Mouse (Mus musculus): Measurements from ENCODE around the gene Macf1. TPM values are rescaled to one million over a fixed set of nuclear protein-coding genes. Genes with fewer than 3 reads are reported as not detected.

The Macf1 gene
- polyA plus RNA-seq, 1 experiment: 60.4 TPM

DNA sequence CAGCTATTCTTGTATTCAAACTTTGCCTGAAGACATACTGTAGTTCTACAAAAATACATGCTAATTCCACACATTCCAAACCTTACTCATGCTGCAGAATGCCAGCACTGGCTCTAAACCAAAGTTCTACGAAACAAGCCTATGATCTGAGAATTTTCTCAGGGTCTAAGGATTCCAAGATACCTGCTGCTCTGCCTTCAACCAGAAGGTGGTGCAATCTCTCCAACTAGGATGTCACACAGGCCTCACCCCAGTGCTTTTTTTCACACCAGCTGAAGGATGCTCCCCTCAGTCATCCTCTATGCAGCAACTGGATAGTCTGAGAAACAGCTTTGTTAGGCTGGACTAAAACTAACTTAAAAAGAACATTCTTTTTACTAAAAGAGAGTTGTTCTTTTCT is 148.9 kb downstream of the Macf1 start:
- Histone ChIP-seq H3K27me3 (ENCODE audit: control insufficient read depth, insufficient read depth, insufficient read length) (no peaks in the 10 kb centered on the region), H3K4me3 (ENCODE audit: insufficient read depth, poor library complexity, severe bottlenecking) (no peak overlapping the region)
- TF ChIP-seq USF1 (IDR thresholded peaks at IDR 0.05; ENCODE audit: low read depth) (no peak), CTCF (IDR thresholded peaks at IDR 0.05; ENCODE audit: control insufficient read depth, insufficient read depth, insufficient read length) (peak; percentile 59), FOSL1 (IDR thresholded peaks at IDR 0.05; ENCODE audit: insufficient read depth, low read length, poor library complexity, severe bottlenecking) (no peak)

DNA sequence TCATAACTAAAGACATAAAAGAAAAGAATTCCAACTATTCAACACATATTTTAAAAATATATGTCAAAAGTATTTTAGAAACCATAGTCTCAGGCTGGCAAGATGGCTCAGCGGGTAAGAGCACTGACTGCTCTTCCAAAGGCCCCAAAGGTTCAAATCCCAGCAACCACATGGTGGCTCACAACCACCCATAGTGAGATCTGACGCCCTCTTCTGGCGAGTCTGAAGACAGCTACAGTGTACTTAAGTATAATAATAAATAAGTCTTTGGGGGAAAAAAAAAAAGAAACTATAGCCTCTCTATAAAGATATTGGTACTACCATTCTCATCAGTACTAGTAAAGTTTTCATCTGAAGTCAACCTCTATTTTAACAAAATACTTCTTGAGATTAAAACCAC is 152.2 kb downstream of the Macf1 start:
- Histone ChIP-seq H3K36me3 (ENCODE audit: control insufficient read depth, insufficient read depth) (peaks cover 4% of the 10 kb centered on the region), H3K4me3 (ENCODE audit: insufficient read depth, poor library complexity, severe bottlenecking) (no peak overlapping the region), H3K79me2 (ENCODE audit: control insufficient read depth, insufficient read depth) (peaks cover 9% of the 10 kb centered on the region), H3K79me3 (ENCODE audit: low read depth) (peaks cover 2% of the 10 kb centered on the region), H3K27me3 (ENCODE audit: control insufficient read depth, insufficient read depth, insufficient read length) (no peaks in the 10 kb centered on the region), H3ac (ENCODE audit: control insufficient read depth, insufficient read length, low read depth) (no peak overlapping the region)
- TF ChIP-seq CEBPB (IDR thresholded peaks at IDR 0.05; ENCODE audit: low read depth) (no peak), FOSL1 (IDR thresholded peaks at IDR 0.05; ENCODE audit: insufficient read depth, low read length, poor library complexity, severe bottlenecking) (no peak), MYOD1 (IDR thresholded peaks at IDR 0.05; ENCODE audit: control insufficient read depth, insufficient read length, low read depth) (no peak), CTCF (IDR thresholded peaks at IDR 0.05; ENCODE audit: control insufficient read depth, insufficient read depth, insufficient read length) (no peak), MYOG (IDR thresholded peaks at IDR 0.05; ENCODE audit: control insufficient read depth, extremely low read depth, insufficient read length) (no peak), USF1 (IDR thresholded peaks at IDR 0.05; ENCODE audit: low read depth) (no peak), MAX (IDR thresholded peaks at IDR 0.05) (no peak)

More for the DNA sequence above, 148.9 kb downstream of the Macf1 start:
- Histone ChIP-seq H3ac (ENCODE audit: control insufficient read depth, insufficient read length, low read depth) (no peak overlapping the region), H3K79me2 (ENCODE audit: control insufficient read depth, insufficient read depth) (peaks cover 9% of the 10 kb centered on the region), H3K79me3 (ENCODE audit: low read depth) (peaks cover 2% of the 10 kb centered on the region), H3K36me3 (ENCODE audit: control insufficient read depth, insufficient read depth) (peaks cover 4% of the 10 kb centered on the region)

DNA sequence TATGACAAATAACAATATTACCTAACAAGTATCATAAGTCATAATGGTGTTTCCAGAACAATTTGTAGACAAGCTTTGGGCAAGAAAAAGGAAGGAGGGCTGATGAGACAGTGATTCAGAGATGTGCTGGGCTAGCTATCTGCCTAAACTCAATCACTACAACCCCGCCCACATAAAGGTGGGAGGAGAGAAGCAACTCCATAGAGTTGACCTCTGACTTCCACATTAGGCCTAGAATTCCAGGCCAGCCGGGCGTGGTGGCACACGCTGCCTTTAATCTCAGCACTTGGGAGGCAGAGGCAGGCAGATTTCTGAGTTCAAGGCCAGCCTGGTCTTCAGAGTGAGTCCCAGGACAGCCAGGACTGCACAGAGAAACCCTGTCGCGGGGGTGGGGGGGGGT is 153.2 kb downstream of the Macf1 start:
- no peak overlapping the region for H3ac ChIP-seq (ENCODE audit: control insufficient read depth, insufficient read length, low read depth)
- H3K27me3 ChIP-seq (ENCODE audit: control insufficient read depth, insufficient read depth, insufficient read length): no peaks in the 10 kb centered on the region
- no peak for TF ChIP-seq CTCF (IDR thresholded peaks at IDR 0.05; ENCODE audit: control insufficient read depth, insufficient read depth, insufficient read length)
- TF ChIP-seq USF1 (IDR thresholded peaks at IDR 0.05; ENCODE audit: low read depth): no peak
- TF ChIP-seq MYOG (IDR thresholded peaks at IDR 0.05; ENCODE audit: control insufficient read depth, extremely low read depth, insufficient read length): no peak
- no peak for TF ChIP-seq MYOD1 (IDR thresholded peaks at IDR 0.05; ENCODE audit: control insufficient read depth, insufficient read length, low read depth)
- TF ChIP-seq FOSL1 (IDR thresholded peaks at IDR 0.05; ENCODE audit: insufficient read depth, low read length, poor library complexity, severe bottlenecking): no peak
- TF ChIP-seq MAX (IDR thresholded peaks at IDR 0.05): no peak
- TF ChIP-seq CEBPB (IDR thresholded peaks at IDR 0.05; ENCODE audit: low read depth): no peak
- no peak overlapping the region for H3K4me3 ChIP-seq (ENCODE audit: insufficient read depth, poor library complexity, severe bottlenecking)
- H3K79me2 ChIP-seq (ENCODE audit: control insufficient read depth, insufficient read depth): peaks cover 9% of the 10 kb centered on the region
- H3K79me3 ChIP-seq (ENCODE audit: low read depth): peaks cover 2% of the 10 kb centered on the region
- peaks cover 4% of the 10 kb centered on the region for H3K36me3 ChIP-seq (ENCODE audit: control insufficient read depth, insufficient read depth)

DNA sequence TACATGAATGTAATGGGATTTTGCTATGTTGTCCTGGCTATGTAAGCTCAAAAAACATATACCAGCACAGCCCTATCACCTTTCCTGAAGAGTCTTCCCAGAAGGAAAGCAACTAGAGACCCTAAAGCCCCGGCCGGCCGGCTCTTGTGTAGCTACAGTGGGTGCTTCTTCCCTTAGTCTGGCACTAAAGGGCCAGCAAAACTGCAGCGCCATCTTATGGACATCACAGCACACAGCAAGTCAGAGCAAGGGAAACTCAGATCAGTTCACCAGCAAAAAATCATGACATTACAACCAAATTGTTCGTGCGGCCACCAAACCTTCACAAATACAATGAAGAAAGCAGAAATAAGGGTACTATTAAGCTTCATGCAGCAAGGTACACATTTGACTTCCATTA is 154.9 kb downstream of the Macf1 start:
- H3K79me2 ChIP-seq (ENCODE audit: control insufficient read depth, insufficient read depth): peaks cover 9% of the 10 kb centered on the region
- no peak overlapping the region for H3K4me3 ChIP-seq (ENCODE audit: insufficient read depth, poor library complexity, severe bottlenecking)
- TF ChIP-seq CTCF (IDR thresholded peaks at IDR 0.05; ENCODE audit: control insufficient read depth, insufficient read depth, insufficient read length) (peak; percentile 36), FOSL1 (IDR thresholded peaks at IDR 0.05; ENCODE audit: insufficient read depth, low read length, poor library complexity, severe bottlenecking) (no peak), CEBPB (IDR thresholded peaks at IDR 0.05; ENCODE audit: low read depth) (no peak), MYOD1 (IDR thresholded peaks at IDR 0.05; ENCODE audit: control insufficient read depth, insufficient read length, low read depth) (no peak), USF1 (IDR thresholded peaks at IDR 0.05; ENCODE audit: low read depth) (no peak)
- peaks cover 4% of the 10 kb centered on the region for H3K36me3 ChIP-seq (ENCODE audit: control insufficient read depth, insufficient read depth)
- peaks cover 2% of the 10 kb centered on the region for H3K79me3 ChIP-seq (ENCODE audit: low read depth)
- no peak overlapping the region for H3ac ChIP-seq (ENCODE audit: control insufficient read depth, insufficient read length, low read depth)
- H3K27me3 ChIP-seq (ENCODE audit: control insufficient read depth, insufficient read depth, insufficient read length): no peaks in the 10 kb centered on the region

DNA sequence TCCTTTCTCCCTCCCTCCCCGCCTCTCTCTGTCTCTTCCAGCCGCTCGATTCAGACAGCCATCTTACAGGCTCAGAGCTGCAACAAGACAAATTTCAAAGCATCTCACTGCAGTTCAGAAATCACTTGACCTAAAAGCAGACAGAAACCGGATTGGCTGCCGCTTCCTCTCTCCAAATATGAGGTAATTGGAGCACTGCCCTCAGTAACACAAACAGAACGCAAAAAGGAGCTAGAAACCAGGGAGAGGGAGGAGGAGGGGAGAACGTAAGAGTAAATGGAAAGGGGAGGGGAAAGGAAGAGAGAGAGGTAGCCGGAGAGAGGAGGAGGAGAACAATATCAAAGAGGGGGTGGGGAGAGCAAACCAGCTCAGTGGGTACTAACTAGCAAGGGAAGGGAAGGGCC is 156.6 kb downstream of the Macf1 start:
- no peaks in the 10 kb centered on the region for H3K27me3 ChIP-seq (ENCODE audit: control insufficient read depth, insufficient read depth, insufficient read length)
- H3ac ChIP-seq (ENCODE audit: control insufficient read depth, insufficient read length, low read depth): no peak overlapping the region
- H3K4me3 ChIP-seq (ENCODE audit: insufficient read depth, poor library complexity, severe bottlenecking): no peak overlapping the region
- no peaks in the 10 kb centered on the region for H3K79me3 ChIP-seq (ENCODE audit: low read depth)
- TF ChIP-seq MYOG (IDR thresholded peaks at IDR 0.05; ENCODE audit: control insufficient read depth, extremely low read depth, insufficient read length) (no peak), MAX (IDR thresholded peaks at IDR 0.05) (no peak), USF1 (IDR thresholded peaks at IDR 0.05; ENCODE audit: low read depth) (no peak), CTCF (IDR thresholded peaks at IDR 0.05; ENCODE audit: control insufficient read depth, insufficient read depth, insufficient read length) (no peak), FOSL1 (IDR thresholded peaks at IDR 0.05; ENCODE audit: insufficient read depth, low read length, poor library complexity, severe bottlenecking) (no peak), CEBPB (IDR thresholded peaks at IDR 0.05; ENCODE audit: low read depth) (no peak), MYOD1 (IDR thresholded peaks at IDR 0.05; ENCODE audit: control insufficient read depth, insufficient read length, low read depth) (no peak)
- peaks cover 3% of the 10 kb centered on the region for H3K36me3 ChIP-seq (ENCODE audit: control insufficient read depth, insufficient read depth)
- peaks cover 5% of the 10 kb centered on the region for H3K79me2 ChIP-seq (ENCODE audit: control insufficient read depth, insufficient read depth)

DNA sequence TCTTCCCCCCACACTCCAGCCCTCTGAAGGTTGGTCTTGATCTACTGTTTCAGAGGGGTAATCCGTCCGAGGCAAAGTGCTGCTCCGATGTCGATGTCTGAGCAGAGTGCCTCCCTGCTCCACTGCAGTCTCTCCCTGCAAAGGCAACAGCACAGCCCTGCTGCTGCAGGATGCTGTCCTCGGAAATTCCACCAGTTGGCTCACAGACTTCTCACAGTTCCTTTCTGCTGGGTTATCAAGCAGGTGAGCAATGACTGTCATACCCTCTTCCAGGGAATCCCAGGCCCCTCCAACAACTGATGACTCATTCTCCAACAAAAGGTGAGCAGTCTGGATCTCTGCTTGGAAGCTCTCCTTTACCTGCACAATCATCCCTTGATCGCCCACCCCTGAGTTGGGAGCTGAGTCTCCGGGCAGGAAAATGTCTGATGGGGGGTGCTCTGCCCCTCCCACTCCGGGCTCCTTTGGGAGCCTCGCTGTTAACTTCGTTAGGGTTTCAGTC is 157.3 kb downstream of the Macf1 start:
- Histone ChIP-seq H3K79me2 (ENCODE audit: control insufficient read depth, insufficient read depth) (peaks cover 5% of the 10 kb centered on the region), H3ac (ENCODE audit: control insufficient read depth, insufficient read length, low read depth) (no peak overlapping the region), H3K27me3 (ENCODE audit: control insufficient read depth, insufficient read depth, insufficient read length) (no peaks in the 10 kb centered on the region), H3K4me3 (ENCODE audit: insufficient read depth, poor library complexity, severe bottlenecking) (no peak overlapping the region), H3K79me3 (ENCODE audit: low read depth) (no peaks in the 10 kb centered on the region), H3K36me3 (ENCODE audit: control insufficient read depth, insufficient read depth) (no peaks in the 10 kb centered on the region)
- TF ChIP-seq FOSL1 (IDR thresholded peaks at IDR 0.05; ENCODE audit: insufficient read depth, low read length, poor library complexity, severe bottlenecking): no peak
- no peak for TF ChIP-seq CTCF (IDR thresholded peaks at IDR 0.05; ENCODE audit: control insufficient read depth, insufficient read depth, insufficient read length)
- TF ChIP-seq MYOG (IDR thresholded peaks at IDR 0.05; ENCODE audit: control insufficient read depth, extremely low read depth, insufficient read length): no peak
- no peak for TF ChIP-seq MYOD1 (IDR thresholded peaks at IDR 0.05; ENCODE audit: control insufficient read depth, insufficient read length, low read depth)
- TF ChIP-seq CEBPB (IDR thresholded peaks at IDR 0.05; ENCODE audit: low read depth): no peak
- TF ChIP-seq MAX (IDR thresholded peaks at IDR 0.05): no peak
- TF ChIP-seq USF1 (IDR thresholded peaks at IDR 0.05; ENCODE audit: low read depth): no peak
